Mouse (Mus musculus) cortical plate, adult 2 months (tissue): Measurements from ENCODE around the gene Olfr1427.

ENCODE experiments used
- CTCF ChIP-seq: fragments of 200-500 bp; IDR thresholded peaks from 2 replicates; pipeline ENCODE4 v1.5.1; 2011; ENCODE audit warnings: mild to moderate bottlenecking, control low read depth, low read length; ENCODE audit not compliant: insufficient read depth; ENCODE audit errors: extremely low read depth
- POLR2A ChIP-seq: fragments of 200-500 bp; IDR thresholded peaks from 2 replicates; pipeline ENCODE4 v1.6.1; 2011; ENCODE audit warnings: mild to moderate bottlenecking, low read length, control low read depth; ENCODE audit not compliant: insufficient read depth; ENCODE audit errors: extremely low read depth

DNA sequence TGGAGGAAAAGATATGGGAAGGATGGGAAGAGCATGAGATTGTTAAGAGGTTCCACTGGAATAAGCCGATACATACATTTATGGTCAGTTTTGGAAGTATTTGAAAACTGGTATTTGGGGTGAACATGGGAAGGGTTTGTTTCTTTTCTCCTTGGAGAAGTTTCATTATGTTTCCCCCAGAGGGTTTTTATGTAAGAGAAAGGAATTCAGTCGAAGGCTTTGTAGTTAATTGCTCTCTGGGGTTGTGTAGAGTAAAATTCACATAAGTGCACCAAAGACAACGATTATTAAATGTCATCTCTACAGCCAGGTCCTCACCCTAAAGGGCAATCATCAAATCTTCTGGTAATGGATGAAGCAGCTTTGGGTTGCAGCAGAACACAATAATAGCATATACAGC, 20.0 kb upstream of the Olfr1427 start, which contains the start of gene Olfr76:
- no peak for TF ChIP-seq CTCF
- no peak for TF ChIP-seq POLR2A
